Mouse (Mus musculus) monocyte, adult 2 months (primary cell): Measurements from ENCODE around the gene Myo15b.

Experiments used
- DNase-seq, 2 experiments: peaks; one replicate each; pipeline ENCODE4 v3.0.0; 2022; ENCODE audit warnings: low spot score in 2 of 2, low read depth in 1 of 2

Gene Myo15b

GRCm38 (mm10) chr11:115901338-115902161 lies 43.3 kb downstream of the Myo15b start:
- DNase-seq: no peak

GRCm38 (mm10) chr11:115902177-115902576 lies 44.0 kb downstream of the Myo15b start:
- no peak for DNase-seq

- DNase-seq: peak; percentile 77 to 80
Measured at GRCm38 (mm10) chr11:115902831-115903230, 44.6 kb downstream of the Myo15b start.

- no peak for DNase-seq
Measured at GRCm38 (mm10) chr11:115903384-115904230, 45.4 kb downstream of the Myo15b start.

GRCm38 (mm10) chr11:115904231-115904955 lies 46.2 kb downstream of the Myo15b start:
- no peak for DNase-seq

GRCm38 (mm10) chr11:115904956-115905790 lies 47.0 kb downstream of the Myo15b start:
- DNase-seq: no peak

- DNase-seq: no peak
Measured at GRCm38 (mm10) chr11:115906116-115906515, 47.9 kb downstream of the Myo15b start.

GRCm38 (mm10) chr11:115906521-115906920 lies 48.3 kb downstream of the Myo15b start:
- DNase-seq: no peak

- DNase-seq: no peak
Measured at GRCm38 (mm10) chr11:115911134-115911561, 52.9 kb downstream of the Myo15b start.

- DNase-seq: no peak
Measured at GRCm38 (mm10) chr11:115911632-115912376, 53.6 kb downstream of the Myo15b start, which contains the start of gene Smim6. Smim6 (plus strand) TSS chr11:115912017.

- no peak for DNase-seq
Measured at GRCm38 (mm10) chr11:115916579-115916978, 58.4 kb downstream of the Myo15b start.

- DNase-seq: no peak
Measured at GRCm38 (mm10) chr11:115918637-115919036, 60.4 kb downstream of the Myo15b start.

GRCm38 (mm10) chr11:115919073-115919472 lies 60.9 kb downstream of the Myo15b start:
- no peak for DNase-seq

GRCm38 (mm10) chr11:115920110-115920818 lies 62.1 kb downstream of the Myo15b start:
- DNase-seq: no peak

- DNase-seq: no peak
Measured at GRCm38 (mm10) chr11:115921986-115922385, 63.8 kb downstream of the Myo15b start.

- no peak for DNase-seq
Measured at GRCm38 (mm10) chr11:115929031-115929430, 70.8 kb downstream of the Myo15b start.

- DNase-seq: no peak
Measured at GRCm38 (mm10) chr11:115929818-115930217, 71.6 kb downstream of the Myo15b start.

- no peak for DNase-seq
Measured at GRCm38 (mm10) chr11:115931235-115931634, 73.0 kb downstream of the Myo15b start.
